Mouse (Mus musculus) kidney, adult 18-20 months (tissue): ENCODE measurements around the gene Cflar.

Source experiments
- DNase-seq: peaks from one replicate; pipeline ENCODE4 v3.0.0; 2021

Gene Cflar

DNA sequence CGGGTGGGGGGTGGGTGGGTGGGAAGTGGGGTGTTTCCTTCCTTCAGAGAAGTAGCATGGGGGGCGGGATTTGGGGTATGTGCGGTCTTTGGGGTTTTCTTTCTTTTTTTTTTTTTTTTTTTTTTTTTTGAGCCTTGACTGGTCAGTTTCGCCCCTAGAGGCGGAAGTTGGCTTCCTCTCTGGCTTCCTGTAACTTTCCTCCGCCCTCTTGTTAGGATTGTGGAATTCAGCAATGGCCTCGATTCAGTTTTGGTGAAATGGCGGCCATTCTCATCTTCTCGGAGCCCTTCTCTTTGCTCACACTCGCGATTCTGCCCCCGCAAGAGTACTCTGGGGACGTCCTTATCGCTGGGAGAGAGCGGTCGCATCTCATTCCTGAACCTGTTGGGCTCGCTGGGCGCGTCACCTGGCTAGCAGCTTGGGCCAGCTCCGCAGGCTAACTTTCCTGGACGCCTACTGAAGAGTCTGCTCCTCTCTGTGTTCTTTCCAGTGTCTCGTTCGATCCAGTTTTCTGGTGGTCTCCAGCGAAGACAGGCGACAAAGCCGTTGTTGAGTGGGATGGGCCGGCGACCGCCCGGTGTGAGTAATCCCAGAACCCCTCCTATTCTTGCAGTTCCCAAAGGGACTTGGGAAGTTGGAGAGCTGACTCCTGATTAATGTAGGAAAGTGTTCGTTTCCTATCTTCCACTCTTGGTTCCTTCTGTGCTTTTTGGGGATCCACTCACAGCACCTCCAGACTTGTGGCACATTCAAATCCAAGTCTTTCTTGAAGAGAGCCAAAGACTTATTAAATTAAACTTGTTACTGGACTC lies 2.0 kb downstream of the Cflar start:
- peak; percentile 77 for DNase-seq

GRCm38 (mm10) chr1:58713893-58714231 lies 2.6 kb downstream of the Cflar start:
- peak; percentile 77 for DNase-seq

- no peak for DNase-seq
These were observed 3.1 kb downstream of the Cflar start for GRCm38 (mm10) chr1:58714361-58714760.

GRCm38 (mm10) chr1:58715536-58715935 lies 4.2 kb downstream of the Cflar start:
- DNase-seq = no peak

- DNase-seq = peak; percentile 30
These were observed 5.0 kb downstream of the Cflar start for GRCm38 (mm10) chr1:58716162-58716882.

DNA sequence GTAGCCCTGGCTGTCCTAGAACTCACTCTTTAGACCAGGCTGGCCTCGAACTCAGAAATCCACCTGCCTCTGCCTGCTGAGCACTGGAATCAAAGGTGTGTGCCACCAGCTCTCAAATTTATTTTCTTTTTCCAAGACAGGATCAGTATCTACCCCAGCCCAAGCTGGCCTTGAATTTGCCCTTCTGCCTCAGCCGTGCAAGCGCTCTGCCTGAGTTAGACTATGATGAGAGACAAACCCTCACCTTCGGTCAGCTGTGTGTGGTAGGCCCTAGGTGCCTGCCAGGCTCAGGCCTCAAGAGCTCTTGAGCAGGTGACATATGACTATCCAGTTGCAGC lies 5.5 kb downstream of the Cflar start:
- DNase-seq = no peak

GRCm38 (mm10) chr1:58717589-58718270 lies 6.4 kb downstream of the Cflar start:
- no peak for DNase-seq

DNA sequence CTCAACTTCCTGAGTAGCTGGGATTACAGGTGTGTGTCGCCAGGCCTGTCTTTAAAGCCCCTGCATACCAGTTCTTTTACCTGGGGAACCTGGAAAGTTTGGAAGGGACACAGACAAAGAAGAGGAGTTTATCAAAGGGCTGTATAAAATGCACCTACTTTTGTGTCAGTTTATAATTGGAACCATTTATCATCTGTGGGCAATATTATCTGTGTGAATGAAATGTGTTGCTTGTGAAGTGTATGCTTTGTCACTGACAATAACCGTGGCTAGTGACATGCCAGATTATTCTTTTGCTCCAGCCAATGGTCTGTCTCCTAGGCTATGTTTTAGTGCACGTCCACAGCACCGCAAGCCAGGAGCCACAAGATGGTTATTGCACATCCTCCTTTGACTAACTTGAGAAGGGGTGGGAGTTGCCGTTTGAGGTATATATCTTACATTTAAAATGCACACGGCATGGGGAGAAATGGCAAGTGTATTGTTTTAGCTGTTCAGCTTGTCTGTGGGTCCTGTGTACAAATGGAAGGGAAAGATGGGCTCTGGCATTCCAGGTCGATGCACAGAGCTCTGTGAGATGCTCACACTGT lies 8.1 kb downstream of the Cflar start:
- DNase-seq = peak; percentile 3

DNA sequence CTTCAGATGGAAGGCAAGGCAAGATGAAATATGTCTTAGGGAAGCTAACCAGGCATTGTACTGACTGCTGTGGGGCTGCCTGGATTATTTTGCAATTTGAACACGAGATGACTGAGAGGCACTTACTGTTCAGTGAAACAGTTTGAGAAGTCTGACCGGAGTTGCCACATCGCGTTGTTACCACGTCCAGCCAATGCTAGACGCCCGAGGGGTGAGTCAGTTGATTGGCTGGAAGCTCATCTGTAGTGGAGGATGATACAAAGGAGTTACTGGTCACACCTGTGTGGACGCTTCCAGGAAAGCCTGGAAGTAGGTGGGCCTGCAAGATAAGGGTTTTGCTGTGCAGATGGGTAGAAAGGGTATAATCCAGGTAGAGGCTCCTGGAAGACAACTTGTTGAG lies 8.8 kb downstream of the Cflar start:
- peak; percentile 9 for DNase-seq

GRCm38 (mm10) chr1:58720988-58721387 lies 9.7 kb downstream of the Cflar start:
- DNase-seq = no peak

DNA sequence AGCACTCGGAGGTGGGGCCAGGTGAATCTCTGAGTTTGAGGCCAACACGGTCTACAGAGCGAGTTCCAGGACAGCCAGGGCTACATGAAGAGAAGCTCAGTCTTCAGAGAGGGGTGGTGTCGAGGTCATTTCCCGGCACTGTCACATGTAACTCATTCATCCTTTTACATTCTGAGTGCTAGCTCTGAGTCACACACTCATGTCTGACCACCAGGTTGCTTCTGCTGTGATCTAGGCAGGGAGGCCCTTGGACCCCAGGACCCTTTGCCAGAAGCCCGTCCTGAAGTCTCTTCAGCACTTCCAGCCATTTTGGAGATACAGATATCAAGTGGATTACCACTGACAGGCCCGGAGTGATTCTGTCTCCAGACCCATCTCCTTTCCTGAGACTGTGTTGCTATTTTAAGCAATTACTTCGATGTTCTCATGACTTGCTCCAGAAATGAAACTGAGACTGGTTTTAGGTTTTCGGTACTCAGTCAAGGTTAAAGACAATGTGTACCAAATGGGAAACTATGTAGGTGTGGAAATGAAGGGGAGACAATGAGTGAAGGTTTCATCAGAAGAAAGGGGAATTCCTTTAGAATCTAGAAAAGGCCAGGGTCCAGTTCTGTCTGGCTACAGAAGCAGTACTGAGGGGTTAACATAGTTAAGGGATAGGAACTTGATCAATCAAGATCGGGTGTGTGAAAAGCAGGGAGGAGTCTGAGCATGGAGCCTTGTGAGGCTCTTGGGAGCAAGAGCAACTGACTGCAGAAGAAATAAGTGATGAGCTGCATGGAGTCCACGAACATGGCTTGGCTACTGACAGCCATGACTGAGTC lies 11.0 kb downstream of the Cflar start:
- no peak for DNase-seq

GRCm38 (mm10) chr1:58723062-58723808 lies 11.9 kb downstream of the Cflar start:
- DNase-seq = peak; percentile 14

- DNase-seq = peak; percentile 23
These were observed 12.6 kb downstream of the Cflar start for GRCm38 (mm10) chr1:58723809-58724405.

DNA sequence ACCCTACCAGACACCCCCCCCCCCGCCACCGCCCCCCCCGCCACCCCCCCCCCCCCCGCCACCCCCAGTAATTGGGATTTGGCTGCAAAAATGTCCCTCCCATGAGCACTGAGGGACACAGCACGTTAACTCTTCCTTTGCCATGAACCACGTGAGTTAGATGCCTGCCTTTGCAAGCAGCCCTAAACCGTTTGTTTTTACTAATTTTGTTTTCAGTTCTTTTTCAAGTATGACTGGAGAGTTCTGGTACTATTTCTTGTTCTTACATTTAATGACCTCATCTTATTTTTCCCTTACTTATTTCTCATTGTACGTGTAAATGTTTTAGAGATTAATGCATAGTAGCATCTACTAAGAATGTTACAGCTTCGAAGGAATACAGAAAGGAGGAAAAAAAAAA lies 13.2 kb downstream of the Cflar start:
- DNase-seq = no peak

- DNase-seq = no peak
These were observed 13.8 kb downstream of the Cflar start for GRCm38 (mm10) chr1:58725095-58725494.

DNA sequence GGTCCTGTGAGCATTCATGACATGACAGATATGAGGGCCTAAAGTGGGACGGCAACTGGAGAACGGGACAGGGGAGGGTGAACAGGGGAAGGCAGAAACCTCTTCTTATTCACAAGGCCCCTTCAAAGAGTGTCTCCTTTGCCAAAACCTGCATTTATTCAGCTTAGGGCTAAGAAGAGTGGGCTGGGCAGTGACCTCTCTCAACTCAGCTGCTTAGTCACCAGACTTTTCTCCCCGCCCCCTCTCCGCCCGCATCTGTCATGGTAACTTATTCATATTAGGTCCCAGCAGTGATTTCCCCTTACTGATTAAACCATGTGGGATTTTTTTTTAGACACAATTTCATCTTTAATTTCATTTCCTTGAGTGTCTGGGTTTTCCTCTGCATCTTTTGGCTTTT lies 14.5 kb downstream of the Cflar start:
- peak; percentile 68 for DNase-seq

DNA sequence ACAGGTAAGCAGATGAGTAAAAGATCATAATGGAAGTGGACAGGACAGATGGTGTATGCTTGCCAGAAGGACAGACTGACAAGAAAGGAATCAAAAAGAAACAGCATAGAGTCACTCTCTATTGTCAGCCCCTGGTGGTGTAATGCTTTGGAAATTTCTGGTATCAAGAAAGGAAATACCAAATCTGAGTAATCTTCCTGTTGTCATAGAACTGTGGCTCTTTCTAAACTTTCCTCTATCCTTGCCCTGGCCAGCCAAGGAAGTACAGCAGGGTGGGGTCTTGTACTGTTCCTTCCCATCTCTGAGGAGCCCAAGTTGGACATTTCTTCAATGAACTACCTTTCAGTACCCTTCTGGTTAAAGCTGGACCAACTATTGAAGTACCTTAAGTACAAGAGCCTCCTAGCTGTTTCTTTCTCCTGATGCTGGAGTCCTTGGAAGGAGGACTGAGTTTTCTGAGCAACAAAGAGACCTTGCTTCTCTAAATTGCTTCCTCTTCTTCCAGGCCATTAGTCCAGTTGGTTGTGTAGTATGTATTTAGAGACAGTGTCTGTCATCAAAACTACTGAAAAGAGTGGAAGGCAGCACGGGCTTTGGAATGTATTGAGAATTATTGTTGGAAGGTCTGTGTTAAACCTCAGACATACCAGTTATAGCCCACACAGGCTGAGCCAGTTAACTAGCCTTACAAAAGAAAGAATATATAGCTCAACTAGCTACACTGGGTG lies 15.9 kb downstream of the Cflar start:
- DNase-seq = peak; percentile 17

GRCm38 (mm10) chr1:58727747-58728589 lies 16.7 kb downstream of the Cflar start:
- no peak for DNase-seq

DNA sequence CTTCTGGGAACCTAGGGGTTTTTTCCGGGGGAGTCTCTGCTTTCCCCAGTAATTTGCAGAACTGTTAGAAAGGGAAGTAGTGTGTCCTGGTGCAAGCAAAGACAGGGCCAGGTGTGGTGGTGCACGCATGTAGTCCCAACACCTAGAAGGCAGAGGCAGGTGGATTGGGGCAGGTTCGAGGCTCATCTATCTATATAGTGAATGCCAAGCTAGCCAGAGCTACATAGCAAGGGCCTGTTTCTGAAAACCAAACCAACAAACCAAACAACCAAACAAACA lies 17.2 kb downstream of the Cflar start:
- no peak for DNase-seq

- peak; percentile 54 for DNase-seq
These were observed 22.3 kb downstream of the Cflar start for GRCm38 (mm10) chr1:58733636-58734035.
